Mouse (Mus musculus) forebrain, embryonic 10.5 days (tissue): ENCODE measurements around the gene Pik3cd. TPM values are rescaled to one million over a fixed set of nuclear protein-coding genes. Genes with fewer than 3 reads are reported as not detected.

Source experiments
- DNase-seq: peaks from one replicate; pipeline ENCODE4 v3.0.0-alpha.2; 2017; ENCODE audit warnings: low spot score; ENCODE audit errors: extremely low spot score
- H3K27ac ChIP-seq: fragments of 300-500 bp; sonication (generic); 2 replicates; pipeline ENCODE4 v1.5.1; 2016; ENCODE audit warnings: mild to moderate bottlenecking
- H3K27me3 ChIP-seq: fragments of 300-500 bp; sonication (generic); 2 replicates; pipeline ENCODE4 v1.6.1; 2016; ENCODE audit warnings: mild to moderate bottlenecking; ENCODE audit not compliant: poor library complexity, severe bottlenecking
- H3K36me3 ChIP-seq: fragments of 300-500 bp; sonication (generic); replicated peaks from 2 replicates; pipeline ENCODE4 v1.6.1; 2016; ENCODE audit warnings: mild to moderate bottlenecking, moderate library complexity
- H3K4me1 ChIP-seq: fragments of 300-500 bp; sonication (generic); 2 replicates; pipeline ENCODE4 v1.6.1; 2016
- H3K4me3 ChIP-seq: fragments of 300-500 bp; sonication (generic); 2 replicates; pipeline ENCODE4 v1.5.1; 2016; ENCODE audit warnings: mild to moderate bottlenecking, moderate library complexity
- H3K9me3 ChIP-seq: fragments of 300-500 bp; sonication (generic); 2 replicates; pipeline ENCODE4 v1.6.1; 2016; ENCODE audit warnings: mild to moderate bottlenecking, moderate library complexity
- WGBS: fragments of 180-500 bp; shearing (Covaris S2); methylation state at CpG from one replicate; pipeline ENCODE4 v1.1.7; 2016; 5-methylcytosine and 5-hydroxymethylcytosine counted together
- polyA plus RNA-seq: library from polyadenylated mRNA; unstranded; fragments of >200 nt; fragmentation: Nextera tagmentation; extraction: Ambion mirVana; gene quantifications from 2 replicates; pipeline ENCODE4 v1.2.1, GENCODE M21; 2016

The Pik3cd gene
- polyA plus RNA-seq, 1 experiment from 2014 or later: 4.6 TPM

- WGBS: 85% methylated on average over 10 of the region's 10 CpGs
- H3K4me3 ChIP-seq: peak overlapping the region; percentile 96
- H3K27ac ChIP-seq: no peak overlapping the region
- H3K9me3 ChIP-seq: no peaks in the 10 kb centered on the region
- peaks cover 53% of the 10 kb centered on the region for H3K36me3 ChIP-seq
- H3K27me3 ChIP-seq: no peaks in the 10 kb centered on the region
- peaks cover 66% of the 10 kb centered on the region for H3K4me1 ChIP-seq
- no peak for DNase-seq
Observed at GRCm38 (mm10) chr4:149734730-149735475, 32.5 kb upstream of the Pik3cd start.

- 93% methylated on average over 6 of the region's 6 CpGs for WGBS
- H3K27ac ChIP-seq: peak overlapping the region; percentile 63; the same call in 1 of the 2 replicates
- H3K27me3 ChIP-seq: no peaks in the 10 kb centered on the region
- H3K4me1 ChIP-seq: peaks cover 72% of the 10 kb centered on the region
- no peaks in the 10 kb centered on the region for H3K9me3 ChIP-seq
- peaks cover 60% of the 10 kb centered on the region for H3K36me3 ChIP-seq
- H3K4me3 ChIP-seq: no peak overlapping the region
- no peak for DNase-seq
Observed at GRCm38 (mm10) chr4:149734246-149734645, 31.9 kb upstream of the Pik3cd start.

- Histone ChIP-seq H3K27ac (peak overlapping the region; percentile 63), H3K4me3 (peak overlapping the region; percentile 26; the same call in 1 of the 2 replicates), H3K4me1 (peaks cover 77% of the 10 kb centered on the region), H3K9me3 (no peaks in the 10 kb centered on the region), H3K36me3 (peaks cover 65% of the 10 kb centered on the region), H3K27me3 (no peaks in the 10 kb centered on the region)
- DNase-seq: no peak
- 65% methylated on average over 6 of the region's 6 CpGs for WGBS
Observed at GRCm38 (mm10) chr4:149733748-149734147, 31.4 kb upstream of the Pik3cd start.

DNA sequence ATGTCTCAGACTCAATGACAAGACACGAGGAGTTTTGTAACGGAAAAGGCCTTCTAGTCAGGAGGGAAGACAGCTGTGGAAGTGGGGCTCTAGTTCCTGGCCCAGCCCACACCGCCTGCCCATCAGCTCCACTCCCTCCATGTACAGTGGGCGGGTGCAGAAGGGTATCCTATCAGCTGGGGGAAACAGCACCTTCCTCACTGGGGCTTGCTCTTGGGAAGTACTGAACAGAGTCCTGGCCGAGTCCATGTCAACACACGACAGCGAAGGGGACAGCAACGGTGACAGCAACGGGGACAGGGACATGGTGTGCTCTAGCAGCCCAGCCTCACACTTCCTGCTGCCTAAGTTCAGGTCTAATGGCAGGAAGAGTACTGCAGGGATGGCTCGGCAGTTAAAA lies 30.4 kb upstream of the Pik3cd start:
- 0 out of 2 replicates have a peak overlapping the region, but pooled peaks have one; percentile 13 for H3K27ac ChIP-seq

GRCm38 (mm10) chr4:149732313-149732712 lies 29.9 kb upstream of the Pik3cd start:
- 89% methylated on average over 3 of the region's 3 CpGs for WGBS
- Histone ChIP-seq H3K36me3 (peaks cover 79% of the 10 kb centered on the region), H3K4me1 (peaks cover 69% of the 10 kb centered on the region), H3K27me3 (no peaks in the 10 kb centered on the region), H3K27ac (0 out of 2 replicates have a peak overlapping the region, but pooled peaks have one; percentile 13), H3K4me3 (no peak overlapping the region), H3K9me3 (no peaks in the 10 kb centered on the region)
- DNase-seq: no peak

More for the DNA sequence above, 30.4 kb upstream of the Pik3cd start:
- no peaks in the 10 kb centered on the region for H3K27me3 ChIP-seq
- peaks cover 74% of the 10 kb centered on the region for H3K36me3 ChIP-seq
- H3K9me3 ChIP-seq: no peaks in the 10 kb centered on the region
- H3K4me1 ChIP-seq: peaks cover 70% of the 10 kb centered on the region
- H3K4me3 ChIP-seq: no peak overlapping the region
- 85% methylated on average over 10 of the region's 10 CpGs for WGBS
- DNase-seq: no peak

DNA sequence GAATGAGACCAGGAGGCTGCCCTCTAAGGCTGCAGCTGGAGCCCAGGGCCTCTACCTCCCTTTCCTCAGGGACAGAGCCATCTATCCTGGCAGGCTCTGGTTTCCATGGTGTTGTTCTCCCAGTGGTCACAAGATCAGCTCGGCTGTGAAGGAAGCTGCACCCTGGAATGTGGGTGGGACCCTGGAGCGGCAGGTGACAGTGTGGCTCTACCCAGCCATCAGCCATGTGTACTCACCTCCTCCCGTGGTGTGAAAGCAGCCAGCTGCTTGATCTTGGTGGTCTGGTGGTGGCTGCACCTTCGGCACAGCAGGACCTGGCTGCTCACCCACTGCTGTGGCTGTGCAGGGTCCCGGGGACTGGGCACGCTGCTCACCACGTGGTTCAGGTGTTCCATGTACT lies 28.5 kb upstream of the Pik3cd start:
- Histone ChIP-seq H3K27ac (no peak overlapping the region), H3K9me3 (no peaks in the 10 kb centered on the region), H3K27me3 (no peaks in the 10 kb centered on the region), H3K36me3 (peaks cover 92% of the 10 kb centered on the region), H3K4me3 (no peak overlapping the region), H3K4me1 (peaks cover 54% of the 10 kb centered on the region)
- WGBS: 87% methylated on average over 7 of the region's 7 CpGs
- no peak for DNase-seq

DNA sequence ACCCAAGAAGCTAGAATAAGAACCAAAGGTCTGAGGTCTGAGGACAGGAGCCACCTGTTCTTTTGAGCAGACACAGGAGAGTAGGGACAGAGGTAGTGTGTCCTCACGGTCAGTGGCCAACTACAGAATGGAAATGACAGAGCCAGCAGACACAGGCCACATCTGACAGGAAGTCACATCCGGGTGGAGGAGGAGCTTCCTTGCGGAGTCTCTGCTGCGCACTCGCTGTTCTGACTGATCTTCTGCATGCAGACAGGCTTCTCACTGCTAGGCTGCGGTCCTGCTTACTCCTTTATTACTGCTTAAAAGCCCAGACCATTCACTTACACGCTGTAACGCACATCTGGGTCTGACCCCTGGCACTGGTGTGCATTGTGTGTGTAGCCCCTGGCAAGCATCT lies 26.4 kb upstream of the Pik3cd start:
- DNase-seq: no peak
- H3K4me3 ChIP-seq: no peak overlapping the region
- H3K4me1 ChIP-seq: peaks cover 37% of the 10 kb centered on the region
- no peaks in the 10 kb centered on the region for H3K9me3 ChIP-seq
- H3K36me3 ChIP-seq: peaks cover 92% of the 10 kb centered on the region
- no peaks in the 10 kb centered on the region for H3K27me3 ChIP-seq
- WGBS: 79% methylated on average over 8 of the region's 8 CpGs
- H3K27ac ChIP-seq: 0 out of 2 replicates have a peak overlapping the region, but pooled peaks have one; percentile 0

DNA sequence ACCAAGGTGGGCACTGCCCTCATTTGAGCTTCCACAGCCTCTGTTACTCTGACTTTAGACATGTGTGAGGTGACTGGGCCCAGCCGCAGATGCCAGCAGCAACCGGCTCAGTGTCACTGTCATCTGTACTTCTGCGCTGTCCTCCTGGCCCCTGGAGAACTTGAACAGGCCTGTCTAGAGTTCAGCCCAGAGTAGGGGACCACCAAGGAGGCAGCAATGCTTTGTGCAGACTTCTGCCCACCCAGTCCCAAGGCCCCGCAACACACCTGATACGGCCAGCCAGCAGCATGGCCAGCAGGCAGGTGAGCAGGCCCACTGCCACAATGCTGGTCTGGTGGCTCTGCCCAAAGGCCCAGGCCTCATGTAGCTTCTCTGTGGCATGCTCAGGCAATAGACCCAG lies 25.3 kb upstream of the Pik3cd start:
- Histone ChIP-seq H3K27me3 (no peaks in the 10 kb centered on the region), H3K4me3 (no peak overlapping the region), H3K9me3 (no peaks in the 10 kb centered on the region), H3K4me1 (peaks cover 25% of the 10 kb centered on the region), H3K27ac (no peak overlapping the region), H3K36me3 (peaks cover 98% of the 10 kb centered on the region)
- no peak for DNase-seq
- 95% methylated on average over 5 of the region's 5 CpGs for WGBS

- peaks cover 100% of the 10 kb centered on the region for H3K36me3 ChIP-seq
- no peaks in the 10 kb centered on the region for H3K9me3 ChIP-seq
- H3K4me3 ChIP-seq: no peak overlapping the region
- WGBS: 75% methylated on average over 15 of the region's 15 CpGs
- H3K4me1 ChIP-seq: peaks cover 13% of the 10 kb centered on the region
- no peak overlapping the region for H3K27ac ChIP-seq
- peak; percentile 48 for DNase-seq
- no peaks in the 10 kb centered on the region for H3K27me3 ChIP-seq
Observed at GRCm38 (mm10) chr4:149725661-149726350, 23.4 kb upstream of the Pik3cd start.

DNA sequence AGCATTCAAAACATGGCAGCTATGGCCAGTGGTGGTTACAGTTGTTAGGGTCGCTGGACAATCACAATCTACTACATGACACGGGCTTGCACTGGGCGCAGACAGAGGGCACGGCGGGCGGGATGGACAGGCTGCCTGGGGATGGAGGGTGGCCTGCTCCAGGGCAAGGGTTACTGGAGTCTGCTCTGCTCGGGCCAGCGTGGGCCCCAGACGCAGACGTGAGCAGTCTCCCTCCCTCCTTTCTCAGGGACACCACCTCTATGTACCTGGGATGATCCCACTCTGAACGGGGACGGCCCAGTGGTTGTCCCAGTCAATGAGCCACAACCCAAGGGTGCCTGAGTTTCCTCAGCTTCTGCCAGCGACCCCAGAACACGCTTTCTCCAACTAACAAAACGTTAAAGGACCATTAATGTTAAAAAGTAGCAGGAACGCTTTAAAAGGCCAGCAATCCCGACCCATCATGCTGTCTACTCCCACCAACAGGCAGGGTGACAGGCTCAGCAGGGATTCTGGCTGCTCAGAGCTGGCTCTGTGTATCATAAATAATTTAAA lies 22.6 kb upstream of the Pik3cd start:
- WGBS: 95% methylated on average over 17 of the region's 17 CpGs
- DNase-seq: no peak
- H3K9me3 ChIP-seq: no peaks in the 10 kb centered on the region
- H3K4me1 ChIP-seq: peaks cover 13% of the 10 kb centered on the region
- no peaks in the 10 kb centered on the region for H3K27me3 ChIP-seq
- no peak overlapping the region for H3K27ac ChIP-seq
- peaks cover 100% of the 10 kb centered on the region for H3K36me3 ChIP-seq
- no peak overlapping the region for H3K4me3 ChIP-seq

GRCm38 (mm10) chr4:149723855-149724731 lies 21.7 kb upstream of the Pik3cd start:
- Histone ChIP-seq H3K27ac (no peak overlapping the region), H3K4me3 (no peak overlapping the region), H3K27me3 (no peaks in the 10 kb centered on the region), H3K9me3 (no peaks in the 10 kb centered on the region), H3K4me1 (peaks cover 6% of the 10 kb centered on the region), H3K36me3 (peaks cover 100% of the 10 kb centered on the region)
- WGBS: 78% methylated on average over 17 of the region's 17 CpGs
- no peak for DNase-seq

- Histone ChIP-seq H3K27ac (no peak overlapping the region), H3K9me3 (no peaks in the 10 kb centered on the region), H3K4me3 (no peak overlapping the region), H3K27me3 (no peaks in the 10 kb centered on the region), H3K4me1 (peaks cover 2% of the 10 kb centered on the region; the same call in 1 of the 2 replicates), H3K36me3 (peaks cover 100% of the 10 kb centered on the region)
- DNase-seq: no peak
- WGBS: 95% methylated on average over 12 of the region's 12 CpGs
Observed at GRCm38 (mm10) chr4:149723021-149723390, 20.6 kb upstream of the Pik3cd start.
